Mouse (Mus musculus) brain, embryonic 14.5 days (tissue): ENCODE data around the gene Cyp1a2.

Source experiments
- CTCF ChIP-seq: fragments of 200-500 bp; IDR thresholded peaks from 2 replicates; pipeline ENCODE4 v1.5.1; 2012; ENCODE audit warnings: inconsistent platforms, mild to moderate bottlenecking, moderate library complexity, borderline replicate concordance; ENCODE audit not compliant: insufficient read depth, insufficient read length; ENCODE audit errors: extremely low read depth
- POLR2A ChIP-seq: fragments of 200-500 bp; IDR thresholded peaks from 2 replicates; pipeline ENCODE4 v1.6.1; 2012; ENCODE audit warnings: mild to moderate bottlenecking, inconsistent platforms, borderline replicate concordance; ENCODE audit not compliant: poor library complexity, insufficient read depth, insufficient read length, severe bottlenecking; ENCODE audit errors: extremely low read depth

DNA sequence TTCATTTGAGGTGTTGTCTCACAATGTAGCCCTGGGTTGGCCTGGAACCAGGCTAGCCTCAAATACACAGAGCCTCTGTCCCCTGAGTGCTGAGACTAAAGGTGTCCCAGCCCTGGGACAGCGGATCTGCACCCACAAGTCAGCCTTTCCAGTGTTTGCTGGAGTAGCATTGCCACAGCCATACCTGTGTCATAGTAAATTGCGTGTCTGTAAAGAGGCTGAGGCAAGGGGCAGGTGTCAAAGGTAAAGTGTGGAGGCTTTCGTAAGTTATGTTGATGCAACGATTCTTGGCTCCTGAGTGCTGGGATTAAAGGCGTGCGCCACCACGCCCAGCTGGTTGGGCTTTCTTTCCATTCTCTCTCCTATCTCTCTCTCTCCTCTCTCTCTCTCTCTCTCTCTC lies 18.9 kb downstream of the Cyp1a2 start:
- TF ChIP-seq CTCF (no peak), POLR2A (no peak)
